Mouse (Mus musculus) forebrain, postnatal 0 days (tissue): Measurements from ENCODE around the gene Lpar6. TPM values are rescaled to one million over a fixed set of nuclear protein-coding genes. Genes with fewer than 3 reads are reported as not detected.

ENCODE experiments used
- ATAC-seq: fragments of 200-750 bp; cut with Nextera tagmentation; 2 replicates; pipeline ENCODE4 v1.8.0; 2017; ENCODE audit warnings: mild to moderate bottlenecking, moderate library complexity
- DNase-seq: peaks from one replicate; pipeline ENCODE4 v3.0.0-alpha.2; 2015
- H3K27ac ChIP-seq: fragments of 300-500 bp; sonication (generic); 2 replicates; pipeline ENCODE4 v1.5.1; 2014; ENCODE audit warnings: low read depth, mild to moderate bottlenecking, antibody characterized with exemption, low read length, moderate library complexity, mixed read lengths
- H3K27me3 ChIP-seq: fragments of 300-500 bp; sonication (generic); 2 replicates; pipeline ENCODE4 v1.6.1; 2014; ENCODE audit warnings: mild to moderate bottlenecking, low read length, mixed read lengths; ENCODE audit not compliant: insufficient read depth
- H3K36me3 ChIP-seq: fragments of 300-500 bp; sonication (generic); 2 replicates; pipeline ENCODE4 v1.6.1; 2014; ENCODE audit warnings: mild to moderate bottlenecking, moderate library complexity; ENCODE audit not compliant: insufficient read depth
- H3K4me1 ChIP-seq: fragments of 300-500 bp; sonication (generic); 2 replicates; pipeline ENCODE4 v1.6.1; 2014; ENCODE audit warnings: antibody characterized with exemption; ENCODE audit not compliant: insufficient read depth
- H3K4me2 ChIP-seq: fragments of 300-500 bp; sonication (generic); 2 replicates; pipeline ENCODE4 v1.6.1; 2014; ENCODE audit warnings: low read depth, mild to moderate bottlenecking, moderate library complexity
- H3K4me3 ChIP-seq: fragments of 300-500 bp; sonication (generic); 2 replicates; pipeline ENCODE4 v1.5.1; 2014; ENCODE audit warnings: low read depth, low read length, mixed read lengths
- H3K9ac ChIP-seq: fragments of 300-500 bp; sonication (generic); 2 replicates; pipeline ENCODE4 v1.6.1; 2014; ENCODE audit warnings: mild to moderate bottlenecking
- H3K9me3 ChIP-seq: fragments of 300-500 bp; sonication (generic); 2 replicates; pipeline ENCODE4 v1.6.1; 2016; ENCODE audit warnings: low read length
- CTCF ChIP-seq: sonication (generic); IDR thresholded peaks from 2 replicates; pipeline ENCODE4 v1.5.1; 2016; ENCODE audit warnings: antibody characterized with exemption, control low read depth, low read depth
- WGBS: fragments of 180-500 bp; shearing (Covaris S2); extraction: QIAGEN DNeasy Blood & Tissue Kit; methylation state at CpG from one replicate; pipeline ENCODE4 v1.1.7; 2014; 5-methylcytosine and 5-hydroxymethylcytosine counted together
- polyA plus RNA-seq: library from polyadenylated mRNA; unstranded; fragments of >200 nt; fragmentation: Nextera tagmentation; extraction: Ambion mirVana; gene quantifications from 2 replicates; pipeline ENCODE4 v1.2.1, GENCODE M21; 2015
- total RNA-seq: library from RNA; depleted of rRNA; stranded (reverse); fragments of >200 nt; gene quantifications from 2 replicates; pipeline ENCODE4 v1.2.3, GENCODE M21; 2014

The Lpar6 gene
- total and polyA plus RNA-seq, 2 experiments from 2014 or later, result 1.8 to 2.6 TPM

DNA sequence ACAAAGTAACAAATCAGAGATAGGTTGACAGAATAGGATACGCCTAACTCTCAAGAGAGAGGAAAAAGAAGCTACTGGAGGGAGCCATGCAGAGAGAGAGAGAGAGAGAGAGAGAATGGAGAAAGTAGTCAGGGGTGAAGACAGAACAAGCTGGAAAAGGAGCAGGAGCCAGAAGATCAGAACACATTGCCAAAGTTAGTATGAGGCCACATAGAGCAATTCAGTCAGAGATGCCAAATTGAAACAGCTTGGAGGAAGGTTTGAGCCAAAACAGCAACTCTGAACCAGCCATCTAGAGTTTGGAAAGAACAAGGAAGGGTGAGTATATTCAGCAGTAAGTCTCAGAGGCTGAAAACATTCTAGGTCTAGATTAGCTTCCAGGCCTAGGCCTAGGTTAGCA, 20.6 kb upstream of the Lpar6 start:
- ATAC-seq (peak; percentile 66; the same call in 1 of the 2 replicates), DNase-seq (peak; percentile 35)
- Histone ChIP-seq H3K27ac (no peak overlapping the region), H3K4me1 (no peaks in the 10 kb centered on the region), H3K9me3 (no peaks in the 10 kb centered on the region), H3K36me3 (peaks cover 4% of the 10 kb centered on the region; the same call in 1 of the 2 replicates), H3K9ac (no peak overlapping the region), H3K27me3 (no peaks in the 10 kb centered on the region), H3K4me3 (no peak overlapping the region), H3K4me2 (no peak overlapping the region)
- TF ChIP-seq CTCF, result no peak
- 76% methylated on average over 1 of the region's 1 CpGs for WGBS

- Histone ChIP-seq H3K27me3 (no peaks in the 10 kb centered on the region), H3K9me3 (no peaks in the 10 kb centered on the region), H3K9ac (no peak overlapping the region), H3K36me3 (no peaks in the 10 kb centered on the region), H3K27ac (no peak overlapping the region), H3K4me3 (no peak overlapping the region), H3K4me2 (no peak overlapping the region), H3K4me1 (no peaks in the 10 kb centered on the region)
- TF ChIP-seq CTCF, result no peak
- ATAC-seq (no peak), DNase-seq (no peak)
- 90% methylated on average over 9 of the region's 9 CpGs for WGBS
Measured at GRCm38 (mm10) chr14:73222316-73222970, 15.3 kb upstream of the Lpar6 start.

- H3K36me3 ChIP-seq, result no peaks in the 10 kb centered on the region
- H3K9ac ChIP-seq, result no peak overlapping the region
- H3K27ac ChIP-seq, result no peak overlapping the region
- 48% methylated on average over 3 of the region's 3 CpGs for WGBS
- no peaks in the 10 kb centered on the region for H3K9me3 ChIP-seq
- TF ChIP-seq CTCF, result no peak
- no peak overlapping the region for H3K4me3 ChIP-seq
- H3K27me3 ChIP-seq, result no peaks in the 10 kb centered on the region
- DNase-seq (peak; percentile 10), ATAC-seq (no peak)
- no peaks in the 10 kb centered on the region for H3K4me1 ChIP-seq
- H3K4me2 ChIP-seq, result no peak overlapping the region
Measured at GRCm38 (mm10) chr14:73226346-73226745, 11.3 kb upstream of the Lpar6 start.

GRCm38 (mm10) chr14:73226849-73227248, 10.8 kb upstream of the Lpar6 start:
- Histone ChIP-seq H3K9me3 (no peaks in the 10 kb centered on the region), H3K9ac (no peak overlapping the region), H3K27me3 (no peaks in the 10 kb centered on the region), H3K4me3 (no peak overlapping the region), H3K27ac (no peak overlapping the region; the same call in 1 of the 2 replicates), H3K36me3 (no peaks in the 10 kb centered on the region), H3K4me2 (no peak overlapping the region), H3K4me1 (no peaks in the 10 kb centered on the region)
- no peak for TF ChIP-seq CTCF
- DNase-seq (peak; percentile 3), ATAC-seq (peak; percentile 74)
- 10% methylated on average over 1 of the region's 1 CpGs for WGBS

- Histone ChIP-seq H3K4me1 (no peaks in the 10 kb centered on the region), H3K27ac (no peak overlapping the region), H3K9ac (no peak overlapping the region), H3K36me3 (no peaks in the 10 kb centered on the region), H3K4me2 (no peak overlapping the region), H3K9me3 (no peaks in the 10 kb centered on the region), H3K4me3 (no peak overlapping the region), H3K27me3 (no peaks in the 10 kb centered on the region)
- 27% methylated on average over 5 of the region's 5 CpGs for WGBS
- ATAC-seq (no peak), DNase-seq (no peak)
- TF ChIP-seq CTCF, result no peak
Measured at GRCm38 (mm10) chr14:73231286-73231982, 6.3 kb upstream of the Lpar6 start.

DNA sequence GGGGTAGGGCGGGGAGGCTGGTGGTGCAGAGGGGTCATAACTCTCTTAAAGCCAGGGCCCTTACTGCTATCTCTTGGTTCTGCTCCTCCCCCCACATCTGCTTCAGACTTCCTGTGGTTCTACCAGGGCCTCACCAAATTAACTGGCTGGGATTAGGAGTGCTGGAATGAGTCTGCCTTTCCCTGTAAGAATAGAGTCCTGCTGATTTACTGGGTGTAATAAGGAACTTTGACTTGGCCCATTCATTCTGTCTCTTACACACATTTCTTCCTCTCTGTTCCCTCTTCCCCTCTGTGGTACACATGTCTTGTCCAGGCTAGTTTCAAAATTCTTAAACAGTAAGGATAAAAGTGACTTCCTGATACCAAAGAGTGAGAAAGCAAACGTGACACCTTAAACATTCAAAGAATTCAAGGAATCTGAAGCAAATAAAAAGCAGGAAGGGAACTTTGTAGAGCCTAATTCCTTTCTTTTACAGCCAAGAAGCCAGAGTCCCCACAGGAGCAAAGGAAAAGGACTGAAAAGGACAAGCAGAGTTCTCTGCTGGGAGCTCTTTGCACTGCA, 3.1 kb upstream of the Lpar6 start:
- no peaks in the 10 kb centered on the region for H3K9me3 ChIP-seq
- no peaks in the 10 kb centered on the region for H3K36me3 ChIP-seq
- H3K9ac ChIP-seq, result no peak overlapping the region
- peaks cover 6% of the 10 kb centered on the region; the same call in 1 of the 2 replicates for H3K4me1 ChIP-seq
- H3K27ac ChIP-seq, result no peak overlapping the region
- TF ChIP-seq CTCF, result no peak
- no peak overlapping the region for H3K4me2 ChIP-seq
- H3K4me3 ChIP-seq, result no peak overlapping the region
- ATAC-seq (no peak), DNase-seq (no peak)
- 23% methylated on average over 2 of the region's 2 CpGs for WGBS
- H3K27me3 ChIP-seq, result no peaks in the 10 kb centered on the region

DNA sequence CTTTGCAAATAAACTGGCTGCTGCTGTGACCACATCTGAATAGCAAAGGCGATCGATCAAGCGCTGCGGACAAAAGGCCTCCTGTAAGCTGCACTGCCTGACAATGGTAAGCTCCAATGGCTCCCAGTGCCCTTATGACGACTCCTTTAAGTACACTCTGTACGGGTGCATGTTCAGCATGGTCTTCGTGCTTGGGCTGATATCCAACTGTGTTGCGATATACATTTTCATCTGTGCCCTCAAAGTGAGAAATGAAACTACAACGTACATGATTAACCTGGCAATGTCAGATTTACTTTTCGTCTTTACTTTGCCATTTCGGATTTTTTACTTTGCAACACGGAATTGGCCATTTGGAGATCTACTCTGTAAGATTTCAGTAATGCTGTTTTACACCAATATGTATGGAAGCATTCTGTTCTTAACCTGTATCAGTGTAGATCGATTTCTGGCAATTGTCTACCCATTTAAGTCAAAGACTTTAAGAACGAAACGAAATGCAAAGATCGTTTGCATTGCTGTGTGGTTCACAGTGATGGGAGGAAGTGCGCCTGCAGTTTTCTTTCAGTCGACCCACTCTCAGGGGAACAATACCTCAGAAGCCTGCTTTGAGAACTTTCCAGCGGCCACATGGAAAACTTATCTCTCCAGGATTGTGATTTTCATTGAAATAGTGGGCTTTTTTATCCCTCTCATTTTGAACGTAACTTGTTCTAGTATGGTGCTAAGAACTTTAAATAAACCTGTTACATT, 979 bp downstream of the Lpar6 start:
- Histone ChIP-seq H3K4me2 (peak overlapping the region; percentile 51), H3K36me3 (no peaks in the 10 kb centered on the region), H3K4me3 (peak overlapping the region; percentile 36), H3K9ac (peak overlapping the region; percentile 42), H3K4me1 (peaks cover 6% of the 10 kb centered on the region; the same call in 1 of the 2 replicates), H3K27me3 (no peaks in the 10 kb centered on the region), H3K9me3 (no peaks in the 10 kb centered on the region), H3K27ac (peak overlapping the region; percentile 62)
- WGBS, result 4% methylated on average over 20 of the region's 20 CpGs
- TF ChIP-seq CTCF, result no peak
- ATAC-seq (peak; percentile 70), DNase-seq (peak; percentile 50)
